Mouse (Mus musculus) frontal cortex, adult (tissue): ENCODE measurements at regions not wholly inside any gene's neighbourhood (a gene's known extent, or its start where the extent isn't known, plus 50 kb on each side); places are given as distances from the start of the nearest gene placed in this dataset.

Source experiments
- ATAC-seq: cut with Nextera tagmentation; 2 replicates; pipeline ENCODE4 v1.9.2; 2017; ENCODE audit warnings: mild to moderate bottlenecking, moderate library complexity, mixed read lengths; ENCODE audit not compliant: low TSS enrichment

GRCm38 (mm10) chr2:169351547-169351946 lies 236.0 kb downstream of the Gm11011 start:
- ATAC-seq: no peak

- no peak for ATAC-seq
These were observed 241.4 kb downstream of the Gm11011 start for GRCm38 (mm10) chr2:169346107-169346506.

DNA sequence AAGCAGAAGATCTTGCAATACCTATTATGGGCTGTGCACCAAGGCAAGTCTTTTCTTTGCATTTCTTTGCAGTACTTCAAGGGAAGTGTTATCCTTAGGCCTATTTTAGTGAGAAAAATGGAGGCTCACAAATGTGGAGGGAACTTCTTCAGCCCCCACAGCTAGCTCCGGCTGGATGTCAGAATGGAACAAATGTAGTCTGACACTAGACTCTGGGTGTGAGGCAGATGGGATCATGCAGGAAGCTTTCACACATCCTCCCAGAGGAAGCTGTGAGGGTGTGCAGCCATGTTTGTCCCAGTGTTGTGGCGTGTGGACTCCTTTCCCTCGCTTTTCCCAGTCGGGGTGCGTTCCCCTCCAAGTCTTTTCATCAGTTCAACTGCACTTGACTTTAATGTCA lies 268.0 kb downstream of the Gm11011 start:
- peak; percentile 99 for ATAC-seq

DNA sequence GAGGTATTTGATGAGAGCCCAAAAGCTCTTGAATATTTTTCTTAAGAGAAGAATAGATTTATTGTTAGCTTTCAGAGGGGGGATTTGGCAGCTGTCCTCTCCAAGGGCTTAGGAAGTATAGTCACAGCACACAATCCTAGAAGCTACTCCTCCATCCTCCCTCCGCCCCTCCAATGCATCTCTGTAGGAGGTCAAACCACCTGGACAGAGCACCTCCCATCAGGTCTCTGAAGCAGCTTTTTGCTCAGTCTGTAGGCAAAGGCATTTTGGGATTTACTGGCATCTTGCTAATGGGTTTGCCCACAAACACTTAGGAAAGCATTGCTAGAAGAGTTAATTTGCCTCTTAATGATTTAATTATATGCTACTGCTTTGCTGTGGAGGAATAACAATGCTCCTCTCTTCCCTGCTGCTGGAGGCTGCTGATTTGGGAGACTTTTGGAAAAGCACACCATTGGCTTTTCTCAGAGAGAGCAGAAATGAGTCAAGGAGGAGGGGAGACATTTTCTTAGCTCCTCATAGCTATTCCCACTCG lies 273.1 kb downstream of the Gm11011 start:
- ATAC-seq: no peak

DNA sequence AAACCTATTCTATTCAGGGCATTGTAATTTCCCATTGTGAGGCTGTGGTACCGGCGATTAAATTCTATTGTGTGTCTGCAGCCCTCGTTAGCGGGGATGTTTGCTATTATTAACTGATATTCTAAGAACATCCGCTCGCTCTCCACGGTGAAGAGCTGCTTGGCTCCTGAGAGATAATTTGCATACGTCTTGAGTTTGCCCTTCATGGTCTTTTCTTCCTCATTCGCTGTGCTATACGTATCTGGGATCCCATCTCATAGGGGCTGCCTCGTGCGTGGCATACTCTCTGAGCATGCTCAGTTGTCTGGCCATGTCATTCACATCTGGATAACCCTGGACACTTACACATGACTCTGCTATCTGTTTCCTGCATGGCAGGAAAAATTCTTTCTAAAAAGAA lies 275.7 kb downstream of the Gm11011 start:
- no peak for ATAC-seq

DNA sequence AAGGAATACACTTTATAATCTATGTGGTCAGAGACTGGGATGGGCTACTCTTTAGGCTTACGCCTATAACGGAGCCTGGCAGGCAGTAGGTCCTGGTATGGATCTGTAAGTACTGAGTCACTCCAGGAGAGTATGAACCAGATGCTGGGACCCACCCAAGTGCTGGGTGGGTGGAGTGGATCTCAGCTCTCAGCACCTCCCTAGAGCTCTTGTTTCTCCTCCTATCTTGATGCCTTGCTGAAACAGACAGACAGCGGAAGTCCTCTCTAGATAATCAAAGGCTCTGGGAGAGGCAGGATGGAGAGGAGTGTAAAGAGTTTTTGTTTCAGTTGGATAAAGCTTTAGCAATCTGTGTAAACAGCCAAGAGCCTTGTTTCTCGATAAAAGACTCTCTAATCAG lies 276.2 kb downstream of the Gm11011 start:
- ATAC-seq: peak; percentile 16; the same call in 1 of the 2 replicates

- ATAC-seq: no peak
These were observed 283.2 kb downstream of the Gm11011 start for GRCm38 (mm10) chr2:169304360-169304759.

- no peak for ATAC-seq
These were observed 286.6 kb downstream of the Gm11011 start for GRCm38 (mm10) chr2:169300966-169301365.

GRCm38 (mm10) chr2:169300411-169300810 lies 287.1 kb downstream of the Gm11011 start:
- ATAC-seq: peak; percentile 94

DNA sequence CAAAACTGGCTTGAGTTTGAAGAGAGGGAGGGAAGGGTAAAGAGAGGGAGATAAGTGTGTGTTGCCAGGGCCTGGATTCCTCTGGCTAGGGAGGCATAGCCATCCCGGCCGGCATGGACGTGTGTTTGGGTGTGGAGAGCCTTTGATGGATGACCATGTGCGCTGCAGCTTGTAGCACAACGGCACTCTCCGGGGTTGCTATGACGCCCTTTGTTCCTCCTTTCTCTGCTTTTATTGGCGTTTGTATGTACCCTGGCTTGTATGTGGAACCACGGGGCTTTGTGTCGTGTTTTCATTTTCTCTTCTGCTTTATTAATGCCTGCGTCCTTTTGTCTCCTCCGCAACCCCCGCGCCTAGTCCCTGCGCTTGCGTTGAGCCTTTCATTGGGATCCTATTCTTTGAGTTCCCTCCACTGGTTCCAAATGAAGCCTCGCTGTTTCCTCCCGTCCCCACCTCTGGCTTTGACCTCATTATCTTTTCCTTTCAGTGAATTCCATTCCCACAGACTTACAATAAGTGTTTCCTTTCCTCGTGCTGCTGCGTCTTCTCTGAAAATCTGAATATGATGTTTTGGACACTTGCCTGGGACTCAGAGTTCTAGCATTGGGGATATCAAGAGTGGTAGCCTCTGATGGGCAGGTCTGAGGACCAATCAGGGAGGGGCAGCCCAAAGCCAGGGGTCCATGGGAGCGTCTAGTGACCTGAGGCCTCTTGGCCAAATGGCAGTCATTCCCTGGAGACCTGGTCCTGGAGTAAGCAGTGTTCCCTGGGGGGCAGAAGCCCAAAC lies 289.5 kb downstream of the Gm11011 start:
- ATAC-seq: no peak

DNA sequence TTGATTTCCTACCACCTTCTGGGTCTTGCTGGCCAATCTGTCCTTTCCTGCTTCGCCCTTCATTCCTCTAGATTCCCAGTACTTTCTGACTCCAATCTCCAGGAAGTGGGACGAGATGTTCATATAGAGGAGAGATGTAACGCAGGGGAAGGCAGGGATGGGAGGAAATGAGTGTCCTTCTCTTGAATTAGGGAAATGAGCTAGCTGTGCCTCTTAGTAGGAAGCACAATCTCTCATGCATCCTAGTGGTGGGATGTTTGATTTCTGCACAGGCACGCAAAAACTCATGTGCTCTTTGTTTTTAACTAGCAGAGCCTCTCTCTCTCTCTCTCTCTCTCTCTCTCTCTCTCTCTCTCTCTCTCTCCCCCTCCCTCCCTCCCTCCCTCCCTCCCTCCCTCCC lies 290.3 kb downstream of the Gm11011 start:
- no peak for ATAC-seq

DNA sequence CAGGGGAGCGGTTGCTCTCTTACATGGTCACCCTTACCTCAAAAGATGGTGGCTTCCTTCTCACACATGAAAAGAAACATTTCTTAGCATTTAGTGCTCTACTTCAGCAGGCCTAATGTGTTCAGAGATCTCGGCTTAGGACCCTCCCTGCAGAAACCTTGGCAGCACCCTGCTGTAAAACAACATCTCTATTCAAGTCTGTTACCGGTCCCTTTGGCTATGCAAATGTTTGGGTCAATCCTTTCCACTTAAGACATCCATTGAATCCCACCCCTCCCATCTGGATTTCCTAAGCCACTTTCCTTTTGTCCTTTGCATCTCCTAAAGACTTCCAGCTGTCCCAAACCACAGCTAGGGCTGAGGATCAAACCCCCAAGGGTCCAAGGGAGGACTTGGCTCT lies 294.2 kb downstream of the Gm11011 start:
- no peak for ATAC-seq

GRCm38 (mm10) chr2:169288891-169289605 lies 298.5 kb downstream of the Gm11011 start:
- ATAC-seq: no peak

GRCm38 (mm10) chr2:169286701-169287100 lies 300.8 kb downstream of the Gm11011 start:
- no peak for ATAC-seq

DNA sequence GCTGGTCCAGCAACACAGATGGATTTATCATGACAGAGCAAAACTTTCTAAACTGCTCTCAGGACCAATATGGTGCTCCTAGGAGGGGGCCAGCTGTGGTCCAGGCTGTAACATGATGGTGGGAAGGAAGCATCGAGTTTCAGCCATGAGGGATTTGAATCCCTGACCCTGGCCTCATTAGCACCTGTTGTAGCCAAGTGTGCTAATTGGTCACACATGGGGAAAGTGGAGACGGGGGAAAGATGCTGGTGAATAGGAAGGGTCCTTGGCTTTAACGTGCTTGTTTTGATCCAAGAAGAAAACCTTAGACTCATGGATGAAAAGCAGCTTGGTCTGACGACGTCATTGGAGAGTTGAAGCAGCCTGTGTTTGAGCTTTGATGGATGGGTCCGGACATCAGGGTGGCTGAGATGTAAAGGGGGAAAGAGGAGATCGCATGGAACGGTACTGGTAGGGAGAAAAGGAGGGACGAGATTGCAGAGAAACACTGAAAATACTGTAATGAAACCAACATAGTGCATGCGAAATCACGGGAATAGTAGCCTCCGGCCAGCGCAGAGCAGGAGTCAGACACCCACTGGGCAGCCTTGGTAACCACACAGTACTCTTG lies 304.9 kb downstream of the Gm11011 start:
- no peak for ATAC-seq

- no peak for ATAC-seq
These were observed 312.2 kb downstream of the Gm11011 start for GRCm38 (mm10) chr2:169275371-169275770.

GRCm38 (mm10) chr2:169274101-169274500 lies 313.4 kb downstream of the Gm11011 start:
- ATAC-seq: no peak

DNA sequence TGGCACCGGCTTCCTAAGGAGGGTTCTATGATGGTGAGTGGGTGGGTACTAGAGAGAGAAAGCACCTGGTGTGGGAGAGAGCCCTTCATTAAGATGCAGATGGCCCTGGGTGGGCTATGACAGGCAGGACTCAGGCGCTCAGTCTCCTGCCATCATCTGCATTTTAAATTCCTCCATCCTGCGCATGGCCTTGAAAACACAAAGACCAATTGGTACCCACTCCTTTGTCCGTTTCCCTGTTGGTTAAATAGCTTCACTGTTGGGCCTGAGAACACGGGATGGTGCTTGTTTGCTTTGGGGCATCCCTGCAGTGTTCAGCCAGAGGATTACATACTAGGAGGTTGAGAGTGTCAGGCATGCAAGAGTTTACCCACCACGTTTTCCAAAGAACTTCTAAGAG lies 314.9 kb downstream of the Gm11011 start:
- no peak for ATAC-seq

DNA sequence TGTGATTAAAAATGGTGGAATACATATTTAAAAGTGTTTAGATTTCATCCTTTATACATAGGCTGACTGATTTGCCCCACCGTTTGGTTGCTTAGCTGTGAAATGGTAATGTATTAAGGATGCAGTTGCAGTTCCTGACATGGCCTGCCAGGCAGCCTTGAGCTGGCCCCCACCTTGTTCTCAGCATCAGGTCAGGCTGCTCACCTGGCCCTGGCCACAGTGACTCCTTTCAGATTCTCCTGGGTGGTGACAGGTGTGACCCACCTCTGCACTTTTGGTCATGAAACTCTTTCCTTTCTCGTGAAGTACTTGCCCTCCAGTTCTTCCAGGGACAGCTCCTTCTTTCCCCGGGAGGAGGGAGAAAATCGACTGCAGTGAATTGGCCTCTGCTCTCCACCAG lies 315.5 kb downstream of the Gm11011 start:
- no peak for ATAC-seq

- peak; percentile 87 for ATAC-seq
These were observed 305.2 kb upstream of the Zfp64 start for GRCm38 (mm10) chr2:169260636-169261035.

GRCm38 (mm10) chr2:169244572-169244971 lies 289.2 kb upstream of the Zfp64 start:
- no peak for ATAC-seq

GRCm38 (mm10) chr2:169243981-169244380 lies 288.6 kb upstream of the Zfp64 start:
- ATAC-seq: no peak

- no peak for ATAC-seq
These were observed 282.5 kb upstream of the Zfp64 start for GRCm38 (mm10) chr2:169237856-169238255.
